Mouse (Mus musculus) liver, embryonic 14.5 days (tissue): Measurements from ENCODE around the gene Parvb.

Source experiments
- CTCF ChIP-seq: IDR thresholded peaks from 2 replicates; pipeline ENCODE4 v1.5.1; 2016; ENCODE audit warnings: antibody characterized with exemption, low read depth, control low read depth
- EP300 ChIP-seq: IDR thresholded peaks from 2 replicates; pipeline ENCODE4 v1.6.1; 2016; ENCODE audit warnings: antibody characterized with exemption, low read depth

DNA sequence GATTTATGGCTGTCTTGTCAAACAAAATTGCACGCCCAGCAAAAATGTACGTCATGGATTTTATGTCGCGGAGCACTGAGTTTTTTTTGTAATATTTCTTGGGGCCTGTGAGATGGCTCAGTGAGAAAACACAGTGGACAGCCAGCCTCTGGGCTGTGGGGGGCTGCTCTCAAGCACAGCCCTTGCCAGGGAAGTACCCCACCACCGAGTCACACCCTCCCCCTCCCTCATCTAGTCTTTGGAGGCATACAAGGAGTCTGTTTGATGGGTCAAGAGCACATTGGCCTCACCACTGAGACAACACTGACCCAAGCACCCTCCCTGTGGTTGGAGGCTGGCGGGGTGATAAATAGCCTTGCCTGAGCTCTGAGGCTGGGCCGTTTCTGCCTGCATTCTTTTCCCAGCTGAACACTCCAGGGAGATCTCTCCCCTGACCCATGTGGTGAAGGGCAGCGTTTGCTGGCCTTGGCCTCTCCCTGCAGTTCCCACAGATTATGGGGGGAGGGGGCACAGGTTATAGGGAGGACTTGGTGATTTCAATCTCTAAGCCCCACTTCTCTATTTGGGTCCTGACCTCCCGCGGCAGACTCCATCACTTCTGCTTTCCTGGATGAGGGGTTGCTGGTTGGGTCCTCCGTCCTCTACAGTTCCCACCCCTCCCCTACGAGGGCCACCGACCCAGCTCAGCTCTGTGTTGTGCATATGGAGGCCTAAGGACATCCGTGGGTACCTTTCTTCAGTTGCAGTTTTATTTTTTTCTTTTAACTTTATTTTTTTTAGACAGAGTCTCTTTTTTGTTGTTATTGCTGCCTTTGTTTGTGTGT, 118.3 kb downstream of the Parvb start:
- TF ChIP-seq CTCF, result no peak
- no peak for TF ChIP-seq EP300
